Mouse (Mus musculus) ES-Bruce4 (cell line): ENCODE results near the gene Tmem106c. TPM values are rescaled to one million over a fixed set of nuclear protein-coding genes. Genes with fewer than 3 reads are reported as not detected.

Experiments
- H3K27ac ChIP-seq: 2 replicates; pipeline ENCODE4 v1.5.1; 2012; ENCODE audit warnings: low read length, inconsistent platforms; ENCODE audit not compliant: insufficient read depth
- H3K27me3 ChIP-seq: 2 replicates; pipeline ENCODE4 v1.6.1; 2012; ENCODE audit warnings: mild to moderate bottlenecking, low read length, inconsistent platforms; ENCODE audit not compliant: control insufficient read depth, poor library complexity, insufficient read depth, severe bottlenecking
- H3K36me3 ChIP-seq: 2 replicates; pipeline ENCODE4 v1.6.1; 2012; ENCODE audit warnings: inconsistent platforms, mild to moderate bottlenecking, low read length, moderate library complexity; ENCODE audit not compliant: control insufficient read depth, poor library complexity, insufficient read depth, severe bottlenecking
- H3K4me1 ChIP-seq: one replicate; pipeline ENCODE4 v1.8.1; 2011; ENCODE audit warnings: low read length; ENCODE audit not compliant: control insufficient read depth, insufficient read depth
- H3K4me3 ChIP-seq: 2 replicates; pipeline ENCODE4 v1.5.1; 2011; ENCODE audit warnings: low read depth, mild to moderate bottlenecking, low read length
- H3K9ac ChIP-seq: 2 replicates; pipeline ENCODE4 v1.6.1; 2012; ENCODE audit warnings: low read depth, mild to moderate bottlenecking, inconsistent platforms; ENCODE audit not compliant: poor library complexity, severe bottlenecking
- H3K9me3 ChIP-seq: replicated peaks from 2 replicates; pipeline ENCODE4 v1.6.1; 2012; ENCODE audit warnings: mild to moderate bottlenecking, low read length, inconsistent platforms; ENCODE audit not compliant: control insufficient read depth, poor library complexity, insufficient read depth, severe bottlenecking
- CTCF ChIP-seq: IDR thresholded peaks from one replicate; pipeline ENCODE4 v1.8.1; 2011; ENCODE audit warnings: low read depth, low read length
- EP300 ChIP-seq: IDR thresholded peaks from 2 replicates; pipeline ENCODE4 v1.6.1; 2011; ENCODE audit warnings: low read depth, low read length; ENCODE audit not compliant: insufficient read depth
- POLR2A ChIP-seq: IDR thresholded peaks from one replicate; pipeline ENCODE4 v1.8.1; 2011; ENCODE audit warnings: low read length; ENCODE audit not compliant: insufficient read depth
- polyA plus RNA-seq: library from polyadenylated mRNA; stranded (reverse); fragments of >200 nt; gene quantifications from 2 replicates; pipeline ENCODE4 v1.2.4, GENCODE M21; 2011; ENCODE audit warnings: low read depth; ENCODE audit not compliant: missing spikeins, insufficient read depth, insufficient read length

Gene Tmem106c
- polyA plus RNA-seq, 1 experiment, result 48.5 TPM

DNA sequence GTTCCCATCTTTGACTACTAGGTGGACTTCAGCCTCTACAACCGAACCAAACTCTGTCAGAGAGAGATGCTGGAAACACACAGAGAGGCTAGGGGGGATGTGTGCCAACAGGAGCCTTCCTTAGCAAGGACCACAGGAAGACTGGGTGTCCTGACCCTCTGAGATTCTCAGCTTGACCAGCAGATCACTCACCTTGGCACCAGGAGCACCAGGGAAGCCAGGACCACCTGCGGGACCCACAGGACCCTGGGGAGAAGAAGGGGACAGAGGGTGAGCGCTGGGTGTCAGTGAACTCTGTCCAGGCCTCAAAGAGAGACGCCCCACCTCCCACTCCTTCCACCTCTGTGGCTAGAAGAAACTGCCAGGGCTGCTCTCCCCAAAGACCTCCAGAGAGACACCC is 26.7 kb downstream of the Tmem106c start:
- no peaks in the 10 kb centered on the region for H3K36me3 ChIP-seq
- peak overlapping the region; percentile 12; the same call in 1 of the 2 replicates for H3K27ac ChIP-seq
- peaks cover 13% of the 10 kb centered on the region for H3K4me1 ChIP-seq
- no peaks in the 10 kb centered on the region for H3K9me3 ChIP-seq
- H3K4me3 ChIP-seq, result no peak overlapping the region
- no peaks in the 10 kb centered on the region for H3K27me3 ChIP-seq
- no peak for TF ChIP-seq POLR2A
- TF ChIP-seq CTCF, result no peak
- TF ChIP-seq EP300, result no peak
- H3K9ac ChIP-seq, result no peak overlapping the region

DNA sequence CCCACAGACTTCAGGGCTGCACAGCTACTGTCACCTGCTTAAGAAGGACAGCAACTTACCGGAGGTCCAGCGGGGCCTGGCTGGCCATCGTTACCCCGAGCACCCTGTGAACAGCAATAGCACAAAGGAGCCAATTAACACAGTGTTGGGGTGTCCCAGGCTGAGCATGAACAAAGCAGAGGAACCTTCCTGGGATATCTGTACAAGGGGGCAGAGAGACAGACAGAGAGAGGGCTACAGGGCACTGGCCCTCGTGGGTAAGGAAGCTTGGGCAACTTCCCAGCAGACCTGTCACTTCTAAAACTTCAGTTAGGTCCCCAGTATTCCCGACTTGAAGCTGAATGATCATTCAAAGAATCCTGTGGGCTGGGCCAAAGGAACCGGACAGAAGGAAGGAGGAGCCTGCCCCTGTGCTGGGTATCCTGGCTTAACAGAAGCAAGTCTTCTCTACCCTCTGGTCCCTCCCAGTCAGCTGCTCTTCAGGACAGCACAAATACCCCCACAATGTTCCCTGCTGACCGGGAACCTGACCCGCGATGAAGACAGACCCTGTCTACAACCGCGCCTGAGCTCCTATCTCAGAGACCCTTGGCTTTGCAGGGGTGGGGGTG is 27.4 kb downstream of the Tmem106c start:
- Histone ChIP-seq H3K27ac (no peak overlapping the region), H3K9ac (no peak overlapping the region), H3K4me3 (no peak overlapping the region), H3K36me3 (no peaks in the 10 kb centered on the region), H3K9me3 (no peaks in the 10 kb centered on the region), H3K4me1 (peaks cover 13% of the 10 kb centered on the region), H3K27me3 (no peaks in the 10 kb centered on the region)
- no peak for TF ChIP-seq POLR2A
- no peak for TF ChIP-seq EP300
- TF ChIP-seq CTCF, result no peak

DNA sequence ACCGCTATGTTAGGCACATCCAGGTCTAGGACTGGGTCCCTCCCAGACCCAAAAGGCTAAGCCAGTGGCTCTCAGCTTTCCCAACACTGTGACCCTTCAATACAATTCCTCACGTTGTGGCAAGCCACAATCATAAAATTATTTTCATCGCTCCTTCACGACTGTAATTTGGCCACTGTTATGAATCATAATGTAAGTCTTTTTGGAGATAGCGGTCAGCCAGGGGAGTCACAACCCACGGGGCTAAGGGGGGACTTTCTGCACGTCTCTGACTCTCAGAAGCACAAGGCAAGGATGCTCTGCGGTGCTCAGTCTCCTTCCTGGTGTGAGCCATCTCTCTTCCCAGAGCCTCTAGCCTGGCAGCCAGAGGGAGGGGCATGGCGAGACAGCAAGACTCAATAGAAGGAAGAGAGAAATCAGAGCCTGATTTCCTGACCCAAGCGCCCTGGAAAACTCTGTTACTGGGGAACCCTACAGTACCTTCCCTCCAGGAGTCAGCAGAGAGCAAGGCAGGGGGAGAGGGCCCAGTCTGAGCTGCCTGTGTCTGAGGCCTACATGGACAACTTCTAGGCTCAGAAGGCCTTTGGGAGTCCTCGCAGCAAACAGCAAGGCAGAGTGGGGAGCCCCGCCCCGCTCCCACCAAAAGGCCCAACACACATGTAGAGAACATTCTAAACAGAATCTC is 28.2 kb downstream of the Tmem106c start:
- TF ChIP-seq POLR2A (no peak), CTCF (no peak)
- no peak overlapping the region for H3K27ac ChIP-seq
- peak overlapping the region; percentile 4 for H3K4me3 ChIP-seq
- H3K27me3 ChIP-seq, result no peaks in the 10 kb centered on the region
- no peaks in the 10 kb centered on the region for H3K36me3 ChIP-seq
- H3K9ac ChIP-seq, result peak overlapping the region; percentile 35
- no peaks in the 10 kb centered on the region for H3K9me3 ChIP-seq
- H3K4me1 ChIP-seq, result peaks cover 13% of the 10 kb centered on the region

DNA sequence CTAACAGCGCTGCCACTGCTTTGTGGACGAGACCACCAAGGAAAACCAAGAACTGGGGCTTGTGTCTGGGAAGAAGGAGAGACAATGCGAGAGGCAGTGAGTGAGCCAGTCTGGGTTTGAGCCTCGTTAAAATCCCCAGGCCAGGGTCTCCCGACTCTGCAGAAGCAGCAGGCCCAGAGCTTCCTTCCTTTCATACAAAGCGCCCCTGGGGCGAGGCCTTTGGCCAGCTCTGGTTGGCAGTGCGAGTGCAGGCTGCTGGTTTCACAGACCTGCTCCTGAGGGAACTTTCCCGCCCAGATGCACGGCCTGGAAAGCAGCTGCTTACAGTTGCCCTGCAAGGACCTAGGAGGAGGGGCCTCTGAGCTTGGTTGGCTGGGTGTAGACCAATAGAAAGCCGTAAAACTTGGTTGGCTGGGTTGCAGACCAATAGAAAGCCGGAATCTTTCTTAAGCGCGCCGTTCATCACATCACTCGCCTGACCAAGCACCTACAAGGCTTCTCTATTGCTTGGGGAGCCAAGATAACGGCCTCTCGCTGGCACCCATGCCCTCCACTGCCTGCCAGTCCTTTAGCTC is 28.8 kb downstream of the Tmem106c start:
- TF ChIP-seq EP300 (peak; percentile 50; the same call in 1 of the 2 replicates), POLR2A (no peak)
- Histone ChIP-seq H3K4me1 (peaks cover 13% of the 10 kb centered on the region), H3K36me3 (no peaks in the 10 kb centered on the region), H3K27ac (peak overlapping the region; percentile 3; the same call in 1 of the 2 replicates), H3K27me3 (no peaks in the 10 kb centered on the region), H3K4me3 (peak overlapping the region; percentile 47), H3K9ac (peak overlapping the region; percentile 35), H3K9me3 (no peaks in the 10 kb centered on the region)

DNA sequence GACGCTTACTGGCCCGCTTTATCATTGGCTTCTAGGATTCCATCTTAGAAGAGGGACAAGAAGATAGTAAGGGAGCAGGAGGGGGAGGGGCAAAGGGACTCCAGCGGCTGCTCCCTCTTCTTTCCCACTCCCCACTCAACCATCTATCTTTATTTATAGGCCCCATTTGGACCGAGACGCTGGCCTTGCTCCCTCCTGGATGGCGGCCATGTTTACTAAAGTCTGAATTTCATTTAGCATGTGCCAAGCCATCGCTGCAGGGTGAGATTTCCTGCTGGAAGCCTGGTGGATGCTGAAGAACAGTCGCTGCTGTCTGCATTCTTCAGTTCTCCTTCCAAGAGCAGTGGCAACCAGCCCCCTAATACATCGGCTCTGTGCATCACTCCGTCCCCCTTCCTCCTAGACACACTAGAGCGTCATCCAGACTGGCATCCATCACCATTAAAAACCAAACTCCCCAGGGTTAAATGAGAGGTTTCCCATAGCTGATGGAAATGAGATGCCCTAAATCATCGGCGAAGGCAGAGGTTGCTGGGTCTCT is 32.8 kb downstream of the Tmem106c start:
- peaks cover 6% of the 10 kb centered on the region for H3K27me3 ChIP-seq
- no peak overlapping the region for H3K27ac ChIP-seq
- TF ChIP-seq CTCF (no peak), EP300 (no peak), POLR2A (no peak)
- peaks cover 4% of the 10 kb centered on the region for H3K4me1 ChIP-seq
- no peak overlapping the region for H3K4me3 ChIP-seq
- no peaks in the 10 kb centered on the region for H3K9me3 ChIP-seq
- no peaks in the 10 kb centered on the region for H3K36me3 ChIP-seq
- no peak overlapping the region for H3K9ac ChIP-seq

DNA sequence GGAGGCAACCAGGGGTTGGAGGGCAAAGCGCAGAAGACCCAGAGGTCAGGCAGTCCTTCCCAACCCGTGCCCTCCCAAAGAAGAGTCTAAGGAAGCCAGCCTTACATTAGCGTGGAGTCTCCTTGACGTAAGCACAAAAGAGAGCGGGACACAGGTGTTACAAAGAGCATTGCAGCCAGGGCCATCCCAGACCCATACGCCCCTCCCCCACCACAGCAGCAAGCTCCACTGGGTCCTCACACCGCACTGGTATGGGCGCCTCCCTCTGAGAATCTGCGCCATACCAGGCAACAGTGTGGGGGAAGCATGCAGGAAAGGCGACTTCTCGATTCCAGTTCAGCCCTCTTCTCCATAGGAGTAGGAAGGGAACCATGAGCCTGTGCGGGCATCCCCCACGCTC is 35.5 kb downstream of the Tmem106c start:
- no peaks in the 10 kb centered on the region for H3K9me3 ChIP-seq
- no peak overlapping the region for H3K4me3 ChIP-seq
- TF ChIP-seq CTCF, result no peak
- no peak for TF ChIP-seq EP300
- TF ChIP-seq POLR2A, result no peak
- no peak overlapping the region for H3K9ac ChIP-seq
- no peaks in the 10 kb centered on the region for H3K36me3 ChIP-seq
- H3K27me3 ChIP-seq, result peaks cover 25% of the 10 kb centered on the region
- peaks cover 3% of the 10 kb centered on the region for H3K4me1 ChIP-seq
- no peak overlapping the region for H3K27ac ChIP-seq
